ENCODE assay signal across 21 mouse cellular contexts in the genomic region with DNA sequence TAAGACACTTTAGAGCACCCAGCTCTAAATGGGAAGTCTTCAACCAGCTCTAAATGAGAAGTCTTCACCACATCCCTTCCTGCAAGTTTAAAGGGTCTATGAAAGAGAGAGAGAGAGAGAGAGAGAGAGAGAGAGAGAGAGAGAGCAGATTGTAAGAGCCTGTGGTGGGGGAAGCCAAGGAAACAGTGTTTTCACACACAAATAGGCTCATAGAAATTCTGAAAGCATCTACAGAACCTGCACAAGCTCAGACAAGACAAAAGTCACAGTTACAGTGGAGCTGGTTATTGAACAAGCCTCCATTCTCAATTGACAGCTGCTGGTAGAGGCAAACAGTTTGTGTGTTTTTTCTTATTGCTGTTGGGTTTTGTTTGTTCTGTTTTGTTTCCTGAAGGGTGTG.
DNase-seq lines count a peak whose midpoint lies in the region; ATAC-seq and TF ChIP-seq lines count a peak whose summit lies in the region.
"Had no signal": no experiment of that assay in that cellular context is flagged by ENCODE, and none has a peak within 500 bp of the region (broad histone marks: within the 10 kb centered on the region; RNA-seq: fewer than 3 reads in every experiment).

No protein-coding gene starts in this region.

- DNase-seq in hindbrain, postnatal 0 days (ENCODE audit: low spot score): peak; percentile 1
- no peak for DNase-seq in hindbrain, embryonic 14.5 days (ENCODE audit: low spot score)
- DNase-seq in midbrain, postnatal 0 days (ENCODE audit: low spot score): peak; percentile 41
- DNase-seq: adrenal gland, adult 2 months; adrenal gland, adult 8-10 months; adrenal gland, postnatal 10 days; adrenal gland, postnatal 14 days; adrenal gland, postnatal 25 days; adrenal gland, postnatal 36 days; B cell, adult 2 months; cerebellum, adult 11 months; cerebellum, adult 11-12 months; cerebellum, adult 18-20 months had no signal

- H3K9ac ChIP-seq in hindbrain, embryonic 16.5 days (ENCODE audit: low read depth, low read length): no peak overlapping the region
- no peak overlapping the region for H3K9ac ChIP-seq in hindbrain, embryonic 12.5 days
- H3K9ac ChIP-seq in hindbrain, postnatal 0 days (replicated peaks; ENCODE audit: low read length): no peak overlapping the region
- H3K9ac ChIP-seq in hindbrain, embryonic 14.5 days: no peak overlapping the region
- no peak overlapping the region for H3K9ac ChIP-seq in midbrain, postnatal 0 days (replicated peaks; ENCODE audit: low read length, poor library complexity, severe bottlenecking)
- no peak overlapping the region for H3K9ac ChIP-seq in midbrain, embryonic 13.5 days (replicated peaks)

- no peak overlapping the region for H3K4me2 ChIP-seq in hindbrain, embryonic 16.5 days (ENCODE audit: low read length)
- H3K4me2 ChIP-seq in hindbrain, embryonic 12.5 days (replicated peaks): no peak overlapping the region
- H3K4me2 ChIP-seq in hindbrain, postnatal 0 days (ENCODE audit: low read depth, low read length): no peak overlapping the region
- no peak overlapping the region for H3K4me2 ChIP-seq in hindbrain, embryonic 14.5 days (replicated peaks)
- H3K4me2 ChIP-seq in midbrain, postnatal 0 days (ENCODE audit: low read depth, low read length, poor library complexity, severe bottlenecking): no peak overlapping the region
- no peak overlapping the region for H3K4me2 ChIP-seq in midbrain, embryonic 13.5 days (replicated peaks)

- no peak overlapping the region for H3K4me3 ChIP-seq in hindbrain, embryonic 16.5 days (ENCODE audit: low read length)
- H3K4me3 ChIP-seq in hindbrain, embryonic 12.5 days: no peak overlapping the region
- H3K4me3 ChIP-seq in hindbrain, postnatal 0 days (ENCODE audit: low read length): no peak overlapping the region
- H3K4me3 ChIP-seq in hindbrain, embryonic 14.5 days (replicated peaks; ENCODE audit: low read length): no peak overlapping the region
- no peak overlapping the region for H3K4me3 ChIP-seq in midbrain, postnatal 0 days (ENCODE audit: low read depth, low read length)
- H3K4me3 ChIP-seq in midbrain, embryonic 13.5 days (replicated peaks): no peak overlapping the region

- no peaks in the 10 kb centered on the region for H3K4me1 ChIP-seq in hindbrain, embryonic 16.5 days (ENCODE audit: control insufficient read depth, insufficient read depth, low read depth, low read length)
- H3K4me1 ChIP-seq in hindbrain, embryonic 12.5 days: no peaks in the 10 kb centered on the region
- H3K4me1 ChIP-seq in hindbrain, postnatal 0 days (ENCODE audit: insufficient read depth, low read length): no peaks in the 10 kb centered on the region
- no peaks in the 10 kb centered on the region for H3K4me1 ChIP-seq in hindbrain, embryonic 14.5 days (replicated peaks; ENCODE audit: control insufficient read depth, insufficient read depth, low read length)
- no peaks in the 10 kb centered on the region for H3K4me1 ChIP-seq in midbrain, postnatal 0 days (ENCODE audit: insufficient read depth, low read length)
- no peaks in the 10 kb centered on the region for H3K4me1 ChIP-seq in midbrain, embryonic 13.5 days (replicated peaks)

- H3K27me3 ChIP-seq in hindbrain, embryonic 16.5 days (replicated peaks; ENCODE audit: control insufficient read depth, insufficient read depth, low read length): no peaks in the 10 kb centered on the region
- no peaks in the 10 kb centered on the region for H3K27me3 ChIP-seq in hindbrain, embryonic 12.5 days
- no peaks in the 10 kb centered on the region for H3K27me3 ChIP-seq in hindbrain, postnatal 0 days (ENCODE audit: insufficient read depth, low read length)
- H3K27me3 ChIP-seq in hindbrain, embryonic 14.5 days (ENCODE audit: control insufficient read depth, insufficient read depth, low read length): no peaks in the 10 kb centered on the region
- H3K27me3 ChIP-seq in midbrain, postnatal 0 days (ENCODE audit: insufficient read depth, low read length): no peaks in the 10 kb centered on the region
- H3K27me3 ChIP-seq in midbrain, embryonic 13.5 days: no peaks in the 10 kb centered on the region
- H3K27me3 ChIP-seq: CH12.LX, Patski had no signal

- peak; percentile 60; the same call in 1 of the 2 replicates for ATAC-seq in hindbrain, embryonic 16.5 days
- no peak for ATAC-seq in hindbrain, embryonic 12.5 days (ENCODE audit: low FRiP score)
- peak; percentile 66 for ATAC-seq in hindbrain, postnatal 0 days
- no peak for ATAC-seq in hindbrain, embryonic 14.5 days (ENCODE audit: low FRiP score)
- ATAC-seq in midbrain, postnatal 0 days (ENCODE audit: low FRiP score): no peak
- ATAC-seq in midbrain, embryonic 13.5 days: no peak
- ATAC-seq: activated CD4-positive, CD25-positive, alpha-beta regulatory T cell, adult 4 months; CD4-positive, CD25-positive, alpha-beta regulatory T cell, adult 4 months; Patski had no signal

- H3K36me3 ChIP-seq in hindbrain, embryonic 16.5 days (ENCODE audit: control insufficient read depth, insufficient read depth, low read length): no peaks in the 10 kb centered on the region
- no peaks in the 10 kb centered on the region for H3K36me3 ChIP-seq in hindbrain, embryonic 12.5 days
- no peaks in the 10 kb centered on the region for H3K36me3 ChIP-seq in hindbrain, postnatal 0 days (ENCODE audit: insufficient read depth, low read length)
- no peaks in the 10 kb centered on the region for H3K36me3 ChIP-seq in hindbrain, embryonic 14.5 days (replicated peaks; ENCODE audit: control insufficient read depth, insufficient read depth)
- no peaks in the 10 kb centered on the region for H3K36me3 ChIP-seq in midbrain, postnatal 0 days (ENCODE audit: insufficient read depth, low read length)
- H3K36me3 ChIP-seq in midbrain, embryonic 13.5 days: no peaks in the 10 kb centered on the region
- H3K36me3 ChIP-seq: G1E had no signal

- no peaks in the 10 kb centered on the region for H3K9me3 ChIP-seq in hindbrain, embryonic 16.5 days (ENCODE audit: control insufficient read depth, low read length)
- no peaks in the 10 kb centered on the region for H3K9me3 ChIP-seq in hindbrain, embryonic 12.5 days (replicated peaks)
- H3K9me3 ChIP-seq in hindbrain, postnatal 0 days (ENCODE audit: low read length): no peaks in the 10 kb centered on the region
- no peaks in the 10 kb centered on the region for H3K9me3 ChIP-seq in hindbrain, embryonic 14.5 days (ENCODE audit: control insufficient read depth, low read length)
- no peaks in the 10 kb centered on the region for H3K9me3 ChIP-seq in midbrain, postnatal 0 days (ENCODE audit: low read length)
- H3K9me3 ChIP-seq in midbrain, embryonic 13.5 days: no peaks in the 10 kb centered on the region
- H3K9me3 ChIP-seq: G1E had no signal

- TF ChIP-seq CTCF in hindbrain, postnatal 0 days (IDR thresholded peaks at IDR 0.05; ENCODE audit: low read depth): no peak
- no peak for TF ChIP-seq CTCF in midbrain, postnatal 0 days (IDR thresholded peaks at IDR 0.05)

- no peak overlapping the region for H3K27ac ChIP-seq in hindbrain, embryonic 16.5 days (ENCODE audit: low read depth, low read length)
- no peak overlapping the region for H3K27ac ChIP-seq in hindbrain, embryonic 12.5 days
- no peak overlapping the region for H3K27ac ChIP-seq in hindbrain, postnatal 0 days
- H3K27ac ChIP-seq in hindbrain, embryonic 14.5 days: no peak overlapping the region
- no peak overlapping the region for H3K27ac ChIP-seq in midbrain, postnatal 0 days (ENCODE audit: low read depth, low read length)
- no peak overlapping the region for H3K27ac ChIP-seq in midbrain, embryonic 13.5 days

Comparison
In these comparisons a context has a peak if more than half of its experiments do, and no peak if none do; other contexts are left out.
1. ATAC-seq: peak in hindbrain, embryonic 16.5 days (single experiment) and hindbrain, postnatal 0 days (single experiment); none in hindbrain, embryonic 12.5 days (single experiment), hindbrain, embryonic 14.5 days (single experiment), midbrain, postnatal 0 days (single experiment) and midbrain, embryonic 13.5 days (single experiment).